Mouse (Mus musculus) testis, adult 2 months (tissue): ENCODE results near the gene Zfp362. TPM values are rescaled to one million over a fixed set of nuclear protein-coding genes. Genes with fewer than 3 reads are reported as not detected.

Source experiments
- H3K27ac ChIP-seq: fragments of 200-500 bp; 2 replicates; pipeline ENCODE4 v1.5.1; 2012; ENCODE audit warnings: low read depth, low read length; ENCODE audit not compliant: control insufficient read depth, insufficient read depth
- H3K27me3 ChIP-seq: fragments of 200-500 bp; 2 replicates; pipeline ENCODE4 v1.6.1; 2012; ENCODE audit warnings: mild to moderate bottlenecking, low read length, moderate library complexity; ENCODE audit not compliant: control insufficient read depth, insufficient read depth
- H3K36me3 ChIP-seq: fragments of 200-500 bp; 2 replicates; pipeline ENCODE4 v1.6.1; 2012; ENCODE audit warnings: mild to moderate bottlenecking, low read length; ENCODE audit not compliant: control insufficient read depth, insufficient read depth
- H3K4me1 ChIP-seq: fragments of 200-500 bp; 2 replicates; pipeline ENCODE4 v1.6.1; 2012; ENCODE audit warnings: low read length; ENCODE audit not compliant: control insufficient read depth, insufficient read depth
- H3K4me3 ChIP-seq: fragments of 200-500 bp; 2 replicates; pipeline ENCODE4 v1.5.1; 2012; ENCODE audit warnings: low read depth, mild to moderate bottlenecking, low read length, moderate library complexity, mixed read lengths; ENCODE audit not compliant: control insufficient read depth
- CTCF ChIP-seq: fragments of 200-500 bp; IDR thresholded peaks from 2 replicates; pipeline ENCODE4 v1.5.1; 2012; ENCODE audit warnings: low read depth, mild to moderate bottlenecking, inconsistent platforms, low read length, moderate library complexity; ENCODE audit not compliant: control insufficient read depth, insufficient read depth, insufficient replicate concordance
- POLR2A ChIP-seq: fragments of 200-500 bp; IDR thresholded peaks from 2 replicates; pipeline ENCODE4 v1.6.1; 2012; ENCODE audit warnings: low read depth, mild to moderate bottlenecking, inconsistent platforms, low read length, moderate library complexity; ENCODE audit not compliant: control insufficient read depth
- polyA plus RNA-seq: library from polyadenylated mRNA; depleted of rRNA; stranded (reverse); fragments of >200 nt; gene quantifications from 2 replicates; pipeline ENCODE4 v1.2.3, GENCODE M21; 2012; rRNA removed

Zfp362 gene
- polyA plus RNA-seq, 1 experiment = 16.0 TPM

- H3K4me1 ChIP-seq = peaks cover 9% of the 10 kb centered on the region
- no peaks in the 10 kb centered on the region for H3K27me3 ChIP-seq
- peak overlapping the region; percentile 94 for H3K4me3 ChIP-seq
- TF ChIP-seq CTCF (no peak), POLR2A (peak; percentile 72)
- H3K27ac ChIP-seq = peak overlapping the region; percentile 79
- H3K36me3 ChIP-seq = no peaks in the 10 kb centered on the region
These were observed 78.7 kb downstream of the Zfp362 start for GRCm38 (mm10) chr4:128727019-128727720.

GRCm38 (mm10) chr4:128724059-128724458 is 81.8 kb downstream of the Zfp362 start:
- peaks cover 2% of the 10 kb centered on the region for H3K4me1 ChIP-seq

DNA sequence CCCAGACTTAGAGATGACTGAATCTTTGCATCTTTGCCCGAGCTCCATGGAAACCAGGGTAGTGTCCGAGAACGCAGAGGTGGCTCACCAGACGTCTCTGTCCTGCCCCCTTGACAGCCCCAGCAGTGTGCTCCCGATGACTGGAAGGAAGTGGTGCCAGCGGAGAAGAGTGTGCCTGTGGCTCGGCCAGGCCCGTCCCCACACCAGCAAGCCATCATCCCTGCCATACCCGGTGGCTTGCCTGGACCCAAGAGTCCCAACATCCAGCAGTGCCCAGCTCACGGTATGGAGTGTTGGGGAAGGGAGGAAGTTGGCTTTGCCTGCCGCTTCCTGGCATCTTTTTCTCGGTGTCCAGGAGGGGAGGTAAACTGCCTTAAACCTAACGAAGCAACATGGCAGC is 82.4 kb downstream of the Zfp362 start:
- H3K27ac ChIP-seq = no peak overlapping the region
- no peak for TF ChIP-seq POLR2A
- no peak for TF ChIP-seq CTCF
- no peaks in the 10 kb centered on the region for H3K36me3 ChIP-seq
- H3K4me1 ChIP-seq = no peaks in the 10 kb centered on the region; the same call in none of the 2 replicates
- no peaks in the 10 kb centered on the region for H3K27me3 ChIP-seq
- H3K4me3 ChIP-seq = no peak overlapping the region

More at GRCm38 (mm10) chr4:128724059-128724458, 81.8 kb downstream of the Zfp362 start:
- TF ChIP-seq POLR2A (no peak), CTCF (no peak)
- no peaks in the 10 kb centered on the region for H3K27me3 ChIP-seq
- no peak overlapping the region for H3K27ac ChIP-seq
- H3K36me3 ChIP-seq = no peaks in the 10 kb centered on the region
- H3K4me3 ChIP-seq = no peak overlapping the region; the same call in 1 of the 2 replicates

Other genes with a start within 250 kb of the Zfp362 start
- gene Zscan20, start 195.9 kb downstream of the Zfp362 start, polyA plus RNA-seq = 7.5 and 7.7 TPM in 2 replicates
- gene Tlr12, start 187.4 kb downstream of the Zfp362 start, polyA plus RNA-seq = 0.04 and 0.12 TPM in 2 replicates
- gene Phc2, start 151.3 kb downstream of the Zfp362 start, polyA plus RNA-seq = 44.6 and 47.8 TPM in 2 replicates
- 0.06 and 0.07 TPM in 2 replicates for gene A3galt2, start 50.7 kb downstream of the Zfp362 start, polyA plus RNA-seq
- 5.8 and 6.6 TPM in 2 replicates for gene Trim62, start 77.5 kb upstream of the Zfp362 start, polyA plus RNA-seq
- gene Azin2, start 156.4 kb upstream of the Zfp362 start, polyA plus RNA-seq = 213 and 251 TPM in 2 replicates
- 98.0 and 115 TPM in 2 replicates for gene Ak2, start 185.9 kb upstream of the Zfp362 start, polyA plus RNA-seq